Mouse (Mus musculus): ENCODE measurements at regions not wholly inside any gene's neighbourhood (a gene's known extent, or its start where the extent isn't known, plus 50 kb on each side); places are given as distances from the start of the nearest gene placed in this dataset.

DNA sequence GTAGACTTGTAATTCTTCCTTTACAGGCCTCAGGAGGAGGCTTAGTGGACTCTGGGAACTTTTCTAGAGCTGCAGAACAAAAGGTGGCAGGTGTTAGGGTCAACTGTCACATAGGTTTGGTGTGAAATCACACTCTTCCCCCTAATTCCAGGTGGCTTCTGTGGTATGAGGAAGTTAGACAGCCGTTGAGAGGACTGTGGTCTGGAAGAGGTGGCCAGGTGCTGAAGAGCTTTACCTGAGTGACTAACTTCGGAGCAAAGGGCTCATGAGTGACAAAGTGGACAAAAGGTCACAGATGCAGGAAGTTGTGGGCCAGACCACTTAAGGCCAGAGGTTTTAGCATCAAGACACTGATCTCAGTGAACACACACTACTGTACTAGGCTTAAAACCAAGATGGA is 209.1 kb upstream of the Nr2f2 start:
- no peak for DNase-seq

GRCm38 (mm10) chr7:70574194-70574593 is 207.7 kb upstream of the Nr2f2 start:
- DNase-seq = no peak

DNA sequence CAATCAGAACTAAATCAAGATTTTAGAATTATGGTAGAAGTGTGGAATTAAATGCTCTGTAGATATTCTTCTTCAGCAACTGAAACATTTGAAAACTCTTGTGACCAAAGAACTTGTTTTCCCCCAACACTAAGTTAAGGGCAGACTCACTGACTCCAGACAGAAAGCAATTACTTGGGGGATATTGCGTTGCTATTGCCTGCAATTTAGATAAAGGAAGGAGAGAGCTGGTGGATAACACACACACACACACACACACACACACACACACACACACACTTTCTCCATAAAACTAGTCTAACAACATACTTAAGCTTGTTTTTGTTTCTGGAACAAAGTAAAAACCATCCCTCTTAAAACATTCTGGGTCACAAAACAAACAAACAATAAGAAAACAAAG is 198.5 kb upstream of the Nr2f2 start:
- no peak for DNase-seq

DNA sequence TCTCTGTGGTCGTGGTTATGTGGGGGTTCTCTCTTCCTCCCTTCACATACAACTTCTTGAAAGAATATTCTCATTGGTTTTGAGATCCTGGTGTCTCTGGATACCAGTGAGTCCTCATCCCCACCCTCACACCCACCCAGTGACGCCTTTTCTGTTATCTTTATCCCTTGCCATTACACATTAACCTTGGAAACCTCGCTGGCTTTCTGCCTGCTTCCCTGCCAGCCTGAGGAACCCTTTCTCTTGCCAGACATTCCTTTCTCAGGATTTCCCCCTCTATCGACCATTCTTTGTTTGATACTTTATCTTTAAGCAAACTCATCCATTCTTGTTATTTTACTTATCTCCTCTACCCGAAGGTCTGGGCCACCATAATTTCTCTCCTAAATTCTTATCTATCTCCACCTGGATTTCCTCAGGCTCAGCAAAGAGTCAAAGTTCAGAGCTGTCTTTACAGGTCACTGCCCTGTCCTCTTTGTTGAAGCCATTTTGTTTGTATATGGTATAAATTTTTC is 182.5 kb upstream of the Nr2f2 start:
- no peak for DNase-seq

- no peak for DNase-seq
Measured at GRCm38 (mm10) chr7:70541881-70542665, 175.5 kb upstream of the Nr2f2 start.

GRCm38 (mm10) chr7:70539121-70539642 is 172.6 kb upstream of the Nr2f2 start:
- no peak for DNase-seq

GRCm38 (mm10) chr7:70536046-70536445 is 169.5 kb upstream of the Nr2f2 start:
- DNase-seq = no peak

DNA sequence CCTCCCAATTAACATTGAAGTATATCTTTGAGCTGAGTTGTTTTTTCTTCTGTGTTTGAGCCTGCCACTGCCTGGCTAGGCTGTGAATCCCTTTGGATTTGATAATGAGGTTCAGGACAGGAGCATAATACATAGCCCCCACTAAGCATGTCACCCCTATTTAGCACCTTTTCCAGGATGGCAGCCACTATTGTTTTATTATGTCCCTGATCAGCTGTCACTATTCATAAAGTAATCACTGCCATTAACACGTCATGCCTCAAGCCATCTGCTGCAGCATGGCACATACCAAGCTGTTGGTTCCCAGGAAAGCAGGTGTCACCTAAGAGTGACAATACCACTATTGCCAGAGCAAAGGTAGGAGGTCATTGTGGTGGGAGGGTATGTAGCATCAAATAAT is 167.0 kb upstream of the Nr2f2 start:
- DNase-seq = no peak

DNA sequence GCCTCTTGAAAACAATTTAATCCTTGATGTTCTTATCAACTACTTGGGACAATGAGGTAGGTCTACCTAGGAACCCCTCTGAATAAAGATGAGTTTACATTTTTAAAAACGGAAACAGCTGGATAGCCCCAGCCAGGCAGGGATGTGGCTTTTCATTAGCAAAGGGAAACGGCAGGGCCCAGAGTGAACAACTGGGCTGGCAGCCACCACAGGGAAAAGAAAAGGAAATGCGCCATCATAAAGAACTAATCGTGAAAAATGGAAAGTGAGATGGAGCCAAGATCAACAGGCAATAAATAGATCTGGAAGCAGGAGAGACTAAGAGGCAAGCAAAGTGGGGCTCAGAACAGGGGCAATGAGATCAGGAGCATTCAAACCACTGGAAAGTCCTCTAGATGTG is 161.4 kb upstream of the Nr2f2 start:
- DNase-seq = no peak

DNA sequence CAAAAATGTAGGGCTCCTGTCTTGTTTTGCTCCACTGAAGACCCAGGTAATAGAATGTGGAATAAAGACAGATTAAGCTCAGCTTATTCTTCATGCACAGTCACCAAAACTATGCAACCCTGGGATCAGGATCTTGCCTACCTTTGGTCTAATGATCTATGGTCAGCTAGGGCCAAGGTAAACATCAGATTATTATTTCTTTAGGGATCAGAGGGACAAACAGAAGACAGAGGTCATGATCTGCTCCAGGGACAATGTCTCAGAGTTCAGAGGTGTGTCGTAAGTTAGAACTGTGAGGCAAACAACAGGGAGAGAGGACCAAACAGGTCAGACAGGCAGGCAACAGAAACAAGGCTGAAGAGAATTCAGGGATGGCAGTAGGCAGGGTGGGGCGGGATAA is 158.8 kb upstream of the Nr2f2 start:
- DNase-seq = no peak

DNA sequence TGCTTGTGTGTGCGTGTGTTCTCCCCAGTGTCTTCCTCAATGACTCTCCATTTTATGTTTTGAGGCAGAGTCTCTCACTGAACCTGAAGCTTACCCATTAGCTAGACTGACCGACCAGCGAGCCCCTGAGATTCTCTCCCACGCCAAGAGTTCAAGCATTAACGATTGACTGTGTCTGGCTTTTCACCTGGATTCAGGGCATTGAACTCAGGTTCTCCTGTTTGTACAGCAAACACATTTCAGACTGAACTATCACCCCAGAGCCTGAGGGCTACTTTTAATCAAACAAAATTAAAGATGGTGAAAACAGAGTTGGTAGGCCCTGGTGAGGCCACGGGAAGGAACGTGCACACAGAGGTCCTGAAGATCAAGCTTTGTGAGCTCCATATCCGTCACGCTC is 158.2 kb upstream of the Nr2f2 start:
- DNase-seq = no peak

DNA sequence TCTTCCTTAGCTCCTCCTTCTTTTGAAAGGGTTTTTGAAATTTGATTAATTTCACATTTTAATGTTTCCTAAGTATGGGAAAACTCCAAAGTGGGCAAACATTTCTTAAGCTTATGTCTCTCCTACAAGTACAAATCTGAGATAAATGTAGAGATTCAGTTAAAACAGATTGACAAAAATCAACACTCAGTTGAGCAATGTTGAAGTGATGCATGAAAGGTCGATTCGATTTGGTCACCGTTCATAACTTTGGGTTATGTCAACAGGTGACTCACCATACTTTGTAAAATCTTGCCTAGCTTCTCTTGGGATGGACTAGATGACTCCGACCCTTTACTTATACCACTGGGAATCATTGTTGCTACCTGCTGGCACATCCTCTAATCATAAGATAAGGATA is 157.7 kb upstream of the Nr2f2 start:
- no peak for DNase-seq

DNA sequence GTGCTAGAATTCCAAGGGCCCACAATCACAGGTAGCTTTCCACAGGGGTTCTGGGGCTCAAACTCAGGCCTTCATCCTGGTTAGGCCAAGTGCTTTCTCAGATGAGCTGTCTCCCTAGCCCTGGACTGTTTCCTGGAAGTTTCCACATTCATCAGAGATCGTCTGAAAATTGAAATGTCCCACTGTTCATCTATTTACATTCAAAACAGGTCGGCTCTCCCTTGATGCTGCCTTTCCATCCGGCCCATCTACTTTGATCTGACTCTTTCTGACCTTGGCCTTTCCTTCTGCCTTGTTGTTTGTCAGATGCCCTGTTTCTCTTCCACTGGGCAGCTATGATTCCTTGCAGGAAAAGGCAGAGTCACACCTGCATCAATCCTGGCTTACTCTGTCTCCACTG is 150.2 kb upstream of the Nr2f2 start:
- no peak for DNase-seq

GRCm38 (mm10) chr7:70515341-70515851 is 148.9 kb upstream of the Nr2f2 start:
- no peak for DNase-seq

GRCm38 (mm10) chr7:70514666-70515065 is 148.1 kb upstream of the Nr2f2 start:
- peak; percentile 39 for DNase-seq

- DNase-seq = no peak
Measured at GRCm38 (mm10) chr7:70512354-70512753, 145.8 kb upstream of the Nr2f2 start.

- DNase-seq = no peak
Measured at GRCm38 (mm10) chr7:70505671-70506181, 139.2 kb upstream of the Nr2f2 start.

GRCm38 (mm10) chr7:70501821-70502220 is 135.3 kb upstream of the Nr2f2 start:
- DNase-seq = no peak

DNA sequence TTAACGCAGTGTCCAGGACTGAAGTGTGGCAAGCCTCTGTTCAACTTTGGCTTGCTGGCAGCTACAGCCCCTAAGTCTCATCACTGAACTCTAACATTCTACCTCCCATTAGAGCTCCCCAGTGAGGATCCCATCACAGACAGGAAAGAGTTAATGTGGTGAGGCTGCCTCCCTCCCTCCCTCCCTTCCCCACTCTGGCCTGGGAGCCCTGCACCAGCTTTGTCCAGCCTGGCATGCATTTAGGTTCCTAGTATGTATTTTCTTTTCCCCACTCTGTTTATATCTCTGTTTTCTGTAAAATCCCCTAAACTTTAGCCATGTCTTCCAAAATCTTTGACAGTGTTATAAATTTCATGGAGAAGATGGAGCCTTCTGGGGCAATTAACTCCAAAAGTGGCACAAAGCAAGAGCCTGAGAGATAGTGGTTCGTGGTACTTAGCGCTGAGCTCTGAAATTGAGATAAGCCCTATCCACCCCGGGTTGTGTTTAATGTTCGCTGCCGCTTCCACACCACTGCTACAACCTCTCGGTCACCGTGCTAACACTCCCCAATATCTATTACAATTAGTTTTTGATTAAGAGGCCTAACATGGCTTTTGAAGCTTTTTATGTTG is 130.1 kb upstream of the Nr2f2 start:
- DNase-seq = no peak

DNA sequence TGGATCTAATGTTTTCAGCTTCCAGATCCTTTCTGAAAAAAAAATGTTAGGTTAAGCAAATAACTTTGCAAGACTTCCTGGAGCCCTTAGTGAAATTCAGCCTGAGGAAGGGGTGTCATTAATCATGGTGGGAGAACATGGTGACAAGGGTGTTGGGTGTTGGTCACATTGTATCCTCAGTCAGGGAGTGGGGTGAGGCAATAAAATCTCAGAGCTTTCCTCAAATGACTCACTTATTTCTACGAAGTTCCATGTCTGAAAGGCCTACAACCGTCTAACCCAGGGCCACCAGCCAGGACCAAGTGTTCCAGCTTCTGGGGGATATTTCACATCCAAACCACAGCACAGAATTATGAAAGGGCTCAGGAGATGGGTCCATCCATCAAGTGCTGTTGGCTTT is 117.7 kb upstream of the Nr2f2 start:
- DNase-seq = no peak

DNA sequence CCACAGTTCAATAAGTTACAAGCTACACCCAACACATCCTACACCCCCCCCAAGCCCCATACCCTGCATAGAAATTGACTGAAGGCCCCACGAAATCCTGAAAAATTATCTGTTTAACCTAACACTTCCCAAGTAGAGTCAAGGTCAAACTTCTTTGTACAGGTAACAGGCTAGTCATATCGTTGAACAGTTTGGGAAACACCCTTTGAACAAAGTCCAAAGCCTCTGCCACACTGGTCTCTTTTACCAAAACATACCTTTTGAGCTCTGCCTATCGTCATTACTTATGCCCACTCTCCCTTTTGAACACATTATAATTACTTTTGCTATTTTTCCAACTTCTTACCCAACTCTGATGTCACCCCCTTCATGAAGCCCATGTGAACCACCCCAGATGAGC is 117.0 kb upstream of the Nr2f2 start:
- DNase-seq = no peak

DNA sequence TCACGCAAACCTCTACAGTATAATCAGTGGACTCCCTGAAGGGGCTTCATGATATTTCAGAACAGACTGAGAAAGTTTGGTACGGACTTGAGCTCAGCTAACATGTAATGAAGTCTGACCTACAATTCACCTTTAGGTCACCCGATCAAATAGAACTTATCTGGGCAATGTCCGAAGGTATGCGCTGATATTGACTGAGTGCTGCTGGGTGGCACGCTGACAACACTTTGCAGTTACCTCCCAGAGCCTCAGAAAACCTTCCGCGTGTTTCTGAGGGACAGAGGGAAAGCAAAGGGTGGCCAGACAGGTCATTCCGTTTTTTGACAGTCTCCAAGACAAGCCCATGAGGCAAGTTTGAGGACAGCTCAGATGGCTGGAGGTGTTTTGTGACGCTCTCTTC is 115.3 kb upstream of the Nr2f2 start:
- no peak for DNase-seq

DNA sequence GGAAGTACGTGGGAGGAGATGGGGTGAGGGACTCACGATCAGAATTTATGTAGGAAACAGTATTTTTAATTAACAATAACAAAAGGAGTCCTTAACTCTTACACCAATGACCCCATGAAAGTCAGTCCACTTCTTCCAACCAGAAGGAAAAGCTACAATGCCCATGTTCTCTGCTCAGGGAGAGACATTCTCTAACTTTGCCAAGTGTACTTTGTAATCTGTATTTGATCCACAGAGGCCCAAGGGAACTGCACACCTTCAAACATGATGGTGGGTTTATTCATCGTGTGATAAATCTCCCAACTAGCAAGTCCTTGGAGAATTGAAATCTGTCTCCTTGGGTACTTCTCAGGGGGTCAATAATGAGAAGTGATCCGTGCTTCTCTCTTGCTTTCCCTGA is 106.3 kb upstream of the Nr2f2 start:
- DNase-seq = no peak

Data from gastrocnemius, postnatal 25 days (tissue).